Mouse (Mus musculus): ENCODE measurements around the gene Olfr642. TPM values are rescaled to one million over a fixed set of nuclear protein-coding genes. Genes with fewer than 3 reads are reported as not detected.

The Olfr642 gene
- polyA plus RNA-seq (2012; rRNA removed), result 0.53 TPM in 1 of 2 replicates, not detected in the other

GRCm38 (mm10) chr7:104052566-104052965 lies at the start of gene Olfr642:
Olfr642 (minus strand) TSS chr7:104052666.
- H3K27ac ChIP-seq (ENCODE audit: control insufficient read depth, insufficient read depth, low read depth, low read length), result no peak within 1 kb of the TSS
- TF ChIP-seq CTCF (IDR thresholded peaks at IDR 0.05; ENCODE audit: control insufficient read depth, insufficient read depth, insufficient replicate concordance, low read depth, low read length), result no peak
- TF ChIP-seq POLR2A (IDR thresholded peaks at IDR 0.05; ENCODE audit: control insufficient read depth, low read depth, low read length), result no peak
- H3K4me1 ChIP-seq (ENCODE audit: control insufficient read depth, insufficient read depth, low read length), result no peaks in the 10 kb centered on the region
- no peaks in the 10 kb centered on the region for H3K27me3 ChIP-seq (ENCODE audit: control insufficient read depth, insufficient read depth, low read length)
- no peak within 1 kb of the TSS for H3K4me3 ChIP-seq (ENCODE audit: control insufficient read depth, low read depth, low read length)
- no peaks in the 10 kb centered on the region for H3K36me3 ChIP-seq (ENCODE audit: control insufficient read depth, insufficient read depth, low read length)

- H3K27ac ChIP-seq (ENCODE audit: control insufficient read depth, insufficient read depth, low read depth, low read length), result no peak within 1 kb of the TSS
- no peaks in the 10 kb centered on the region for H3K36me3 ChIP-seq (ENCODE audit: control insufficient read depth, insufficient read depth, low read length)
- H3K4me3 ChIP-seq (ENCODE audit: control insufficient read depth, low read depth, low read length), result no peak within 1 kb of the TSS
- TF ChIP-seq CTCF (IDR thresholded peaks at IDR 0.05; ENCODE audit: control insufficient read depth, insufficient read depth, insufficient replicate concordance, low read depth, low read length), result no peak
- H3K4me1 ChIP-seq (ENCODE audit: control insufficient read depth, insufficient read depth, low read length), result no peaks in the 10 kb centered on the region
- H3K27me3 ChIP-seq (ENCODE audit: control insufficient read depth, insufficient read depth, low read length), result no peaks in the 10 kb centered on the region
Observed at GRCm38 (mm10) chr7:104085365-104085764, 32.9 kb upstream of the Olfr642 start, which contains the start of gene Olfr645. Olfr645 (minus strand) TSS chr7:104085465.

DNA sequence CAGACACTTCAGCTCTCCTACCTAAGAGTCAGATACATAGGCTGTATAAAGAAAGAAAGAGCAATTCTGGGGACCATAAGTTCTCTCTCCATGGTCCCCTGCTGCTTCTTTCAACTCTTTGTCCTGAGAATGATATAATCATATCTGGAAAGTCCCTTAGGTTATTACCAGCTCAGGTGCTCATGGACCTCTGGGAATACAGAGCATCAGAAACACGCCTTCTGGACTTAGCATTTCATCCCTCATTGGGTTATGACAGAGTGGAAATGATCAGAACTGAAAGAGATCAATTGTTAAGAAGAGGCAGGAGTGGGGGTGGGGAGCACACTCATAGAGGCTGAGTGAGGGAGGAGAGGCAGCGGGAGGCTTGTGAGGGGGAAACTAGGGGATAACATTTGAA lies 19.3 kb upstream of the Olfr642 start, which contains the start of gene Olfr644:
Gene Olfr644 (minus strand): TSS at position 101 of the 400 bp plus-strand sequence.
- Histone ChIP-seq H3K27ac (ENCODE audit: control insufficient read depth, insufficient read depth, low read depth, low read length) (no peak within 1 kb of the TSS), H3K36me3 (ENCODE audit: control insufficient read depth, insufficient read depth, low read length) (no peaks in the 10 kb centered on the region), H3K27me3 (ENCODE audit: control insufficient read depth, insufficient read depth, low read length) (no peaks in the 10 kb centered on the region), H3K4me3 (ENCODE audit: control insufficient read depth, low read depth, low read length) (no peak within 1 kb of the TSS), H3K4me1 (ENCODE audit: control insufficient read depth, insufficient read depth, low read length) (no peaks in the 10 kb centered on the region)
- TF ChIP-seq CTCF (IDR thresholded peaks at IDR 0.05; ENCODE audit: control insufficient read depth, insufficient read depth, insufficient replicate concordance, low read depth, low read length) (no peak), POLR2A (IDR thresholded peaks at IDR 0.05; ENCODE audit: control insufficient read depth, low read depth, low read length) (no peak)

- no peak within 1 kb of the TSS for H3K27ac ChIP-seq (ENCODE audit: control insufficient read depth, insufficient read depth, low read depth, low read length)
- H3K4me3 ChIP-seq (ENCODE audit: control insufficient read depth, low read depth, low read length), result no peak within 1 kb of the TSS
- H3K27me3 ChIP-seq (ENCODE audit: control insufficient read depth, insufficient read depth, low read length), result no peaks in the 10 kb centered on the region
- no peaks in the 10 kb centered on the region for H3K4me1 ChIP-seq (ENCODE audit: control insufficient read depth, insufficient read depth, low read length)
- TF ChIP-seq POLR2A (IDR thresholded peaks at IDR 0.05; ENCODE audit: control insufficient read depth, low read depth, low read length) (no peak), CTCF (IDR thresholded peaks at IDR 0.05; ENCODE audit: control insufficient read depth, insufficient read depth, insufficient replicate concordance, low read depth, low read length) (no peak)
- no peaks in the 10 kb centered on the region for H3K36me3 ChIP-seq (ENCODE audit: control insufficient read depth, insufficient read depth, low read length)
Observed at GRCm38 (mm10) chr7:104061345-104061744, 8.9 kb upstream of the Olfr642 start, which contains the start of gene 4930516K23Rik. 4930516K23Rik (minus strand) TSS chr7:104061445.

GRCm38 (mm10) chr7:104059215-104059614 lies 6.7 kb upstream of the Olfr642 start:
- no peaks in the 10 kb centered on the region for H3K36me3 ChIP-seq (ENCODE audit: control insufficient read depth, insufficient read depth, low read length)
- TF ChIP-seq CTCF (IDR thresholded peaks at IDR 0.05; ENCODE audit: control insufficient read depth, insufficient read depth, insufficient replicate concordance, low read depth, low read length) (no peak), POLR2A (IDR thresholded peaks at IDR 0.05; ENCODE audit: control insufficient read depth, low read depth, low read length) (no peak)
- H3K27me3 ChIP-seq (ENCODE audit: control insufficient read depth, insufficient read depth, low read length), result no peaks in the 10 kb centered on the region
- H3K4me1 ChIP-seq (ENCODE audit: control insufficient read depth, insufficient read depth, low read length), result no peaks in the 10 kb centered on the region
- H3K4me3 ChIP-seq (ENCODE audit: control insufficient read depth, low read depth, low read length), result no peak overlapping the region
- no peak overlapping the region for H3K27ac ChIP-seq (ENCODE audit: control insufficient read depth, insufficient read depth, low read depth, low read length)

GRCm38 (mm10) chr7:104050745-104051144 lies 1.7 kb downstream of the Olfr642 start:
- H3K36me3 ChIP-seq (ENCODE audit: control insufficient read depth, insufficient read depth, low read length), result no peaks in the 10 kb centered on the region

DNA sequence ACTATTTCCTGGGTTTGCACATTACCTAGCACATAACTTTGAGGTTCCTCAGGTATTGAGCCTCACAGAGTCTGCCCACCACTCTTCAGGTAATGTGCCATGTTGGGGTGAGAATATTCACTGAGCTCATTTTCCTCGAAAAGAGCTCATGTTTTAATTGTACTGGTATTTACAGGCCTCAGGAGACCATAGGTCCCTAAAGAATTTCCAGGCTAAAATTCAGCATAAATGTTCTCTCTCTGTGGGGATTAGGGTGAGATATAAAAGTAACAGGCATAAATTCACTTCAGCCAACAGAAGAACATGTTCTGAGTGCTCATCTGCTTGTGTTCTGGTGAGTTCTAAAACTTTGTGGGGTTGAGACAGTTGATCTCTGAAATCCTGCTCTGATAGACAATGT lies 17.3 kb downstream of the Olfr642 start, which contains the start of gene Olfr641:
Gene Olfr641 (plus strand): TSS at position 301 of the 400 bp plus-strand sequence.
- Histone ChIP-seq H3K4me1 (ENCODE audit: control insufficient read depth, insufficient read depth, low read length) (no peaks in the 10 kb centered on the region), H3K4me3 (ENCODE audit: control insufficient read depth, low read depth, low read length) (no peak within 1 kb of the TSS), H3K27me3 (ENCODE audit: control insufficient read depth, insufficient read depth, low read length) (no peaks in the 10 kb centered on the region), H3K27ac (ENCODE audit: control insufficient read depth, insufficient read depth, low read depth, low read length) (no peak within 1 kb of the TSS), H3K36me3 (ENCODE audit: control insufficient read depth, insufficient read depth, low read length) (no peaks in the 10 kb centered on the region)
- no peak for TF ChIP-seq CTCF (IDR thresholded peaks at IDR 0.05; ENCODE audit: control insufficient read depth, insufficient read depth, insufficient replicate concordance, low read depth, low read length)

More at GRCm38 (mm10) chr7:104050745-104051144, 1.7 kb downstream of the Olfr642 start:
- Histone ChIP-seq H3K4me3 (ENCODE audit: control insufficient read depth, low read depth, low read length) (no peak overlapping the region), H3K27ac (ENCODE audit: control insufficient read depth, insufficient read depth, low read depth, low read length) (no peak overlapping the region), H3K27me3 (ENCODE audit: control insufficient read depth, insufficient read depth, low read length) (no peaks in the 10 kb centered on the region), H3K4me1 (ENCODE audit: control insufficient read depth, insufficient read depth, low read length) (no peaks in the 10 kb centered on the region)
- TF ChIP-seq CTCF (IDR thresholded peaks at IDR 0.05; ENCODE audit: control insufficient read depth, insufficient read depth, insufficient replicate concordance, low read depth, low read length), result no peak
- TF ChIP-seq POLR2A (IDR thresholded peaks at IDR 0.05; ENCODE audit: control insufficient read depth, low read depth, low read length), result no peak

DNA sequence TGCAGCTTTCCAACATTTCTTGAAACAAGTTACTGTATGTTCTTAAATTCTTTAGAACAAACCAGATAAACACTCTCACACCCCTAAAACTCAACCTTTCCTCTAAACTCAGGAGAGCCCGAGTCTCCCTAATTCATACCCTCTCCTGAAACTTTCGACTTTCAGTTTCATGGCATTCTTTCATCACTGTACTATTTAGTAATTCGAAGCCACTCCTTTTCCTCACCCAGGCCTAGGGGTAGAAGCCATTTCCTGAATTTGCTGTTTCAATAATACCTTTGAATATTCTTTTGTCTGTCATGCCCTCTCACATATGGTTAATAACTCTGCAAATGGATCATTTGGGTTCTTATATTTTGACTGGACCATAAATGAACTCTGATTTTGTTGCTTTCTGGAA lies 25.5 kb downstream of the Olfr642 start:
- H3K27ac ChIP-seq (ENCODE audit: control insufficient read depth, insufficient read depth, low read depth, low read length), result no peak overlapping the region
- H3K27me3 ChIP-seq (ENCODE audit: control insufficient read depth, insufficient read depth, low read length), result no peaks in the 10 kb centered on the region
- TF ChIP-seq POLR2A (IDR thresholded peaks at IDR 0.05; ENCODE audit: control insufficient read depth, low read depth, low read length), result no peak
- TF ChIP-seq CTCF (IDR thresholded peaks at IDR 0.05; ENCODE audit: control insufficient read depth, insufficient read depth, insufficient replicate concordance, low read depth, low read length), result no peak
- H3K36me3 ChIP-seq (ENCODE audit: control insufficient read depth, insufficient read depth, low read length), result no peaks in the 10 kb centered on the region
- no peak overlapping the region for H3K4me3 ChIP-seq (ENCODE audit: control insufficient read depth, low read depth, low read length)
- H3K4me1 ChIP-seq (ENCODE audit: control insufficient read depth, insufficient read depth, low read length), result no peaks in the 10 kb centered on the region

Measured in testis, adult 2 months (tissue).